Mouse (Mus musculus): ENCODE data around the gene Ncf1.

- TF ChIP-seq CTCF (conservative IDR thresholded peaks at IDR 0.05; ENCODE audit: low read length) (no peak), POU5F1 (IDR thresholded peaks at IDR 0.05; ENCODE audit: borderline replicate concordance, low read length) (no peak), NANOG (IDR thresholded peaks at IDR 0.05; ENCODE audit: borderline replicate concordance, low read length) (no peak)
These were observed 5.7 kb upstream of the Ncf1 start for GRCm38 (mm10) chr5:134235111-134235510.
